Mouse (Mus musculus) forebrain, embryonic 16.5 days (tissue): ENCODE data around the gene Arid1a. TPM values are rescaled to one million over a fixed set of nuclear protein-coding genes. Genes with fewer than 3 reads are reported as not detected.

Experiments used
- ATAC-seq: fragments of 200-750 bp; cut with Nextera tagmentation; 2 replicates; pipeline ENCODE4 v1.8.0; 2017; ENCODE audit warnings: mild to moderate bottlenecking, moderate library complexity
- H3K27ac ChIP-seq: fragments of 300-500 bp; sonication (generic); 2 replicates; pipeline ENCODE4 v1.5.1; 2014; ENCODE audit warnings: low read length, control low read depth
- H3K27me3 ChIP-seq: fragments of 300-500 bp; sonication (generic); replicated peaks from 2 replicates; pipeline ENCODE4 v1.6.1; 2014; ENCODE audit warnings: low read length; ENCODE audit not compliant: control insufficient read depth, insufficient read depth
- H3K36me3 ChIP-seq: fragments of 300-500 bp; sonication (generic); 2 replicates; pipeline ENCODE4 v1.6.1; 2014; ENCODE audit not compliant: control insufficient read depth, insufficient read depth
- H3K4me1 ChIP-seq: fragments of 300-500 bp; sonication (generic); replicated peaks from 2 replicates; pipeline ENCODE4 v1.6.1; 2014; ENCODE audit warnings: low read length; ENCODE audit not compliant: control insufficient read depth, insufficient read depth
- H3K4me2 ChIP-seq: fragments of 300-500 bp; sonication (generic); 2 replicates; pipeline ENCODE4 v1.6.1; 2014; ENCODE audit warnings: mild to moderate bottlenecking, low read length, control low read depth
- H3K4me3 ChIP-seq: fragments of 300-500 bp; sonication (generic); replicated peaks from 2 replicates; pipeline ENCODE4 v1.5.1; 2014; ENCODE audit warnings: mild to moderate bottlenecking, low read length, control low read depth
- H3K9ac ChIP-seq: fragments of 300-500 bp; sonication (generic); replicated peaks from 2 replicates; pipeline ENCODE4 v1.6.1; 2014; ENCODE audit warnings: low read depth, low read length, control low read depth
- H3K9me3 ChIP-seq: fragments of 300-500 bp; sonication (generic); 2 replicates; pipeline ENCODE4 v1.6.1; 2016; ENCODE audit warnings: low read length; ENCODE audit not compliant: control insufficient read depth
- WGBS: fragments of 180-500 bp; shearing (Covaris S2); extraction: QIAGEN DNeasy Blood & Tissue Kit; methylation state at CpG from one replicate; pipeline ENCODE4 v1.1.7; 2014; 5-methylcytosine and 5-hydroxymethylcytosine counted together
- microRNA-seq: library from miRNA; unstranded; fragments of <30 nt; microRNA quantifications from one replicate; pipeline ENCODE4, GENCODE M21; 2017
- polyA plus RNA-seq: library from polyadenylated mRNA; unstranded; fragments of >200 nt; fragmentation: Nextera tagmentation; extraction: Ambion mirVana; gene quantifications from 2 replicates; pipeline ENCODE4 v1.2.1, GENCODE M21; 2015

The Arid1a gene
- polyA plus RNA-seq, 1 experiment from 2014 or later, result 41.4 TPM

DNA sequence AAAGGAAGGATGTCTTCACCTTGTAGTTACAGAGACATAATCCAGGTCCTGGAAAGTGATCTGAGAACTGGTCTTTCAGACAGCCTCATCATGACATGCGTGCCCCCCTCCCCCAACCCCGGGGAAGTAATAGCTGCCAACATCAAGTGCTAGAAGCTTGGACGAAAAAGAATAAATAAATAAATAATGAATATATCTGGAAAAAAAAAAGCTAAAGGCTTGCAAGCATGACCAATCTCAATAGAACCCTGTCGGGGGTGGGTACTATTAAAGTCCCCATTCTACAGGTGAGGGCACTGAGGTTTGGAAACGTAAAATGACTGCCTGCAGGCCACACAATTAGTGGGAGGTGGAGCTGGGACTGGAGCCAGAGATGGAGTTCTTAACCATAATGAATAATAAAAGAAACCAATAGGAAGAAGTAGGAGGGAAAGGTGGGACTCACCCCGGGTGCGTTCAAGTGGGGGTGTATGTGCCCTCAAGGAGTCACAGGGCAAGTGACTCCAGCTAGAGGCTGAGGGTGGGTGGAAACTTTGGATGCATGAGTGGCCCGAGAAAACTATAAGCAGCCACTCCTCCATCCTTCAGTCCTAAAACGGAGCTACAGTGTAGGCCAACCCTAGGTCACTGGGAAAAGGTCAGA lies 124.7 kb downstream of the Arid1a start:
- Histone ChIP-seq H3K9me3 (no peaks in the 10 kb centered on the region), H3K4me3 (peak overlapping the region; percentile 77), H3K36me3 (0 out of 2 replicates have a peak, but pooled peaks cover 2% of the 10 kb centered on the region), H3K27me3 (no peaks in the 10 kb centered on the region), H3K4me2 (peak overlapping the region; percentile 93), H3K9ac (peak overlapping the region; percentile 94), H3K4me1 (peaks cover 17% of the 10 kb centered on the region), H3K27ac (no peak overlapping the region)
- WGBS, result 35% methylated on average over 9 of the region's 9 CpGs
- no peak for ATAC-seq

GRCm38 (mm10) chr4:133631071-133631768 lies 125.3 kb downstream of the Arid1a start:
- Histone ChIP-seq H3K27me3 (no peaks in the 10 kb centered on the region), H3K4me2 (no peak overlapping the region; the same call in 1 of the 2 replicates), H3K9ac (0 out of 2 replicates have a peak overlapping the region, but pooled peaks have one; percentile 10), H3K9me3 (no peaks in the 10 kb centered on the region), H3K4me3 (no peak overlapping the region), H3K4me1 (peaks cover 17% of the 10 kb centered on the region), H3K36me3 (peaks cover 4% of the 10 kb centered on the region; the same call in 1 of the 2 replicates), H3K27ac (no peak overlapping the region)
- ATAC-seq, result no peak
- WGBS, result 81% methylated on average over 14 of the region's 14 CpGs

GRCm38 (mm10) chr4:133630326-133630920 lies 126.1 kb downstream of the Arid1a start:
- Histone ChIP-seq H3K36me3 (peaks cover 7% of the 10 kb centered on the region; the same call in 1 of the 2 replicates), H3K9ac (no peak overlapping the region), H3K4me1 (peaks cover 17% of the 10 kb centered on the region), H3K27me3 (no peaks in the 10 kb centered on the region), H3K27ac (no peak overlapping the region), H3K4me2 (no peak overlapping the region), H3K4me3 (no peak overlapping the region), H3K9me3 (no peaks in the 10 kb centered on the region)
- WGBS, result 91% methylated on average over 8 of the region's 8 CpGs
- no peak for ATAC-seq

- peaks cover 9% of the 10 kb centered on the region for H3K36me3 ChIP-seq
- no peaks in the 10 kb centered on the region for H3K27me3 ChIP-seq
- peaks cover 17% of the 10 kb centered on the region for H3K4me1 ChIP-seq
- ATAC-seq, result no peak
- H3K4me3 ChIP-seq, result no peak overlapping the region
- no peaks in the 10 kb centered on the region for H3K9me3 ChIP-seq
- WGBS, result 91% methylated on average over 7 of the region's 7 CpGs
- no peak overlapping the region for H3K27ac ChIP-seq
- no peak overlapping the region for H3K4me2 ChIP-seq
- H3K9ac ChIP-seq, result no peak overlapping the region
Observed at GRCm38 (mm10) chr4:133629191-133629590, 127.4 kb downstream of the Arid1a start.

Small RNAs within 50 kb of the gene (microRNA-seq; reads per million reads assigned to microRNA genes)
- not detected for gene Mir7227

Other genes with a start within 250 kb of the Arid1a start
- gene Kdf1, start 237.8 kb downstream of the Arid1a start, polyA plus RNA-seq, result 0.35 and 0.44 TPM in 2 replicates
- gene Nudc, start 210.8 kb downstream of the Arid1a start, polyA plus RNA-seq, result 256 and 259 TPM in 2 replicates
- gene Nr0b2, start 203.4 kb downstream of the Arid1a start, polyA plus RNA-seq, result not detected in 2 replicates
- gene Gpatch3, start 182.0 kb downstream of the Arid1a start, polyA plus RNA-seq, result 5.3 and 7.0 TPM in 2 replicates
- 21.4 and 22.9 TPM in 2 replicates for gene Gpn2, start 172.4 kb downstream of the Arid1a start, polyA plus RNA-seq
- gene Sfn, start 154.6 kb downstream of the Arid1a start, polyA plus RNA-seq, result 1.0 and 1.6 TPM in 2 replicates
- gene Zdhhc18, start 106.6 kb downstream of the Arid1a start, polyA plus RNA-seq, result 3.5 and 4.5 TPM in 2 replicates
- gene Pigv, start 84.1 kb downstream of the Arid1a start, polyA plus RNA-seq, result 14.7 and 15.5 TPM in 2 replicates
- gene Rps6ka1, start 131.0 kb upstream of the Arid1a start, polyA plus RNA-seq, result 17.6 and 19.2 TPM in 2 replicates
- gene Hmgn2, start 211.9 kb upstream of the Arid1a start, polyA plus RNA-seq, result 1,750 and 1,938 TPM in 2 replicates
- 52.5 and 60.9 TPM in 2 replicates for gene Dhdds, start 244.1 kb upstream of the Arid1a start, polyA plus RNA-seq